Mouse (Mus musculus) thymus, adult 2 months (tissue): Measurements from ENCODE around the gene Hist2h2ab.
"Not testable (repeated sequence)": the region's sequence is repeated elsewhere in the genome, so short reads cannot be mapped to it uniquely, and the experiment has no call there.

ENCODE experiments used
- CTCF ChIP-seq: fragments of 200-500 bp; IDR thresholded peaks from 2 replicates; pipeline ENCODE4 v1.5.1; 2012; ENCODE audit warnings: mild to moderate bottlenecking, control low read depth, low read length, moderate library complexity, borderline replicate concordance; ENCODE audit not compliant: control insufficient read depth, poor library complexity, insufficient read depth; ENCODE audit errors: extremely low read depth
- POLR2A ChIP-seq: fragments of 200-500 bp; IDR thresholded peaks from 2 replicates; pipeline ENCODE4 v1.6.1; 2012; ENCODE audit warnings: mild to moderate bottlenecking, low read length, control low read depth, moderate library complexity; ENCODE audit not compliant: control insufficient read depth, poor library complexity, insufficient read depth; ENCODE audit errors: extremely low read depth

DNA sequence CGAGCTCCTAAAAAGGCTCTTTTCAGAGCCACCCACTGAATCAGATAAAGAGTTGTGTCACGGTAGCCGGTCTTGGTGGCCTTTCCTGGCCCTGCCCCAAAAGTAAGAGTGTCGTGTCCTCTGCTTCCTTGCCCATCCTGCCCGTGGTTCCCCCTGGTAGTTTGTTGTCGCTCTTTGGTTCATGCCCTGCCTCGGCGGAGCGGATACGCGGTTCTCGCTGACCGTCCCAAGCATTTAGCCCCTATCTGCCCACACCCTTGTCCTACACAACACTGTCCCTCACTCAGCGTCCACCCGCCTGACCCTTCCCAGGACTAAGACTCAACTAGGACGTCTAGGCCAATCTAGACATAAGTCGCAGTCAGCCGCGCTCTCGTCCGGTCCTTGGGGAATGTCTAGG, 26.4 kb downstream of the Hist2h2ab start:
- TF ChIP-seq CTCF, POLR2A: not testable (repeated sequence)
